Mouse (Mus musculus) lung, postnatal 0 days (tissue): ENCODE data around the gene Nkx2-5.

Source experiments
- CTCF ChIP-seq: IDR thresholded peaks from 2 replicates; pipeline ENCODE4 v1.5.1; 2016; ENCODE audit warnings: antibody characterized with exemption, mild to moderate bottlenecking
- EP300 ChIP-seq: IDR thresholded peaks from 2 replicates; pipeline ENCODE4 v1.6.1; 2016; ENCODE audit warnings: antibody characterized with exemption, mild to moderate bottlenecking, control low read depth

GRCm38 (mm10) chr17:26792096-26792495 lies 52.7 kb downstream of the Nkx2-5 start:
- TF ChIP-seq EP300 (no peak), CTCF (no peak)
